Mouse (Mus musculus): ENCODE data around the gene Nrl.

DNA sequence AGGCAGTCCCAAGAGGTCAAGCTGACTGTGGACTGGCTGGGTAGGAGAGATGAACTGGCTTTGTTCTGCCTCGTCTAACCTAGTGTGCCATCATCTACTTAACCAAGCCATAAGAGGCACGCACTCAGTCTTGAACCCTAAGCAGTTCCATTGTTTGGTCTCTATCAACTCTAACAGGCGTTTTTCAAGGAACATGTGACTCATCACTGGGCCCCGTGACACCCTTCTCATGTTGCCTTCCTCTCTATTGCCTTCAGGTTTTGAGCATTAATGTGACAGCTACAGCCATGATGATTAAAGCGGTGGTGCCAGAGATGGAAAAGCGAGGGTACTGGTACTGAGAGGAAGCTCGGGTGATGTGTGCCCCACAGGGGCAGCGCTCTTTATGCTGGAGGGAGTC lies 37.9 kb downstream of the Nrl start:
- no peak for TF ChIP-seq CTCF (IDR thresholded peaks at IDR 0.05; ENCODE audit: low read depth, low read length)
- TF ChIP-seq POLR2A (IDR thresholded peaks at IDR 0.05; ENCODE audit: extremely low read depth, insufficient read depth, low read length) = no peak

Data from liver, adult 2 months (tissue).